Mouse (Mus musculus): ENCODE results near the gene Tmem50b. TPM values are rescaled to one million over a fixed set of nuclear protein-coding genes. Genes with fewer than 3 reads are reported as not detected.

Gene Tmem50b
- polyA plus RNA-seq, 1 experiment from 2014 or later = 31.5 TPM

DNA sequence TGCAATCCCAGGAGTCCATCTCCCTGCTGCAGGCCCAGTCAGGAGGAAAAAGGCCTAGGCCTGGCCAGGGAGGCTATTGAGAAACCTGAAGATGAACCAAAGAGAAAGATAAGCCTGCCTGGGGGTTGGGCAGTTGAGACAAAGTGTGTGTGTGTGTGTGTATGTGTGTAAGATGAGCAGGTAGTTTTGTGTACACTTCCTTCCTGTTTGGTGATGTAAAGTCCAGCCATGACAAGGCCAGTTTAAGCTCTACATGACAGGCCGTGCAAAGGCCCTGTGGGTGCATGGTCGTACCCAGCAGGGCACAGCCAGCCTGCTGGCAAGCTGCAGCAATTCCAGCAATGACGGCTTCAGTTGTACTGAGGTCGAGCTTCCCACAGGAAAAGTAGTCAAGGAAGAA, 32.1 kb upstream of the Tmem50b start:
- H3K27me3 ChIP-seq = no peaks in the 10 kb centered on the region
- no peak for ATAC-seq (ENCODE audit: low FRiP score, low read depth)
- no peak overlapping the region for H3K27ac ChIP-seq
- no peak overlapping the region for H3K9ac ChIP-seq
- no peak overlapping the region for H3K4me3 ChIP-seq
- H3K4me1 ChIP-seq = no peaks in the 10 kb centered on the region
- 84% methylated on average over 4 of the region's 4 CpGs for WGBS
- no peak overlapping the region for H3K4me2 ChIP-seq (replicated peaks)
- H3K36me3 ChIP-seq = peaks cover 95% of the 10 kb centered on the region
- no peaks in the 10 kb centered on the region for H3K9me3 ChIP-seq

DNA sequence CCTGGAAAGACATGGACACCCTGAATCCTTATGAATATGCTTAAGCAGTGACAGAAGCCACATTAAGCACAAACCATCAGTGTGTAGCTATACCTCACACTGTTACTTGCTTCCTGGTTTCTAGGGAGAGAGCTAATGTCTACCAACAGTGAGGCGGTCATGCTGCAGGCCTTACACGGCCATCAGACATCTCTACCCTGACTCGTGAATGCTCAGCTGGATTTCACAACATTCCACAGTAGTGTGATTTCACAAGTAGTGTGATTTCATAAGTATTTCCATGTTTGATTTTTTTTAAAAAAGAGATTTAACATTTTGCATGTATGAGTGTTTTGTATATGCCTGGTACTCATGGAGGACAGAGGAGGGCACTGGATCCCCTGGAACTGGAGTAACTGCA, 31.1 kb upstream of the Tmem50b start:
- no peak for ATAC-seq (ENCODE audit: low FRiP score, low read depth)
- no peaks in the 10 kb centered on the region for H3K9me3 ChIP-seq
- peaks cover 95% of the 10 kb centered on the region for H3K36me3 ChIP-seq
- H3K4me2 ChIP-seq (replicated peaks) = no peak overlapping the region
- H3K4me3 ChIP-seq = no peak overlapping the region
- no peaks in the 10 kb centered on the region for H3K4me1 ChIP-seq
- H3K9ac ChIP-seq = no peak overlapping the region
- no peaks in the 10 kb centered on the region for H3K27me3 ChIP-seq
- H3K27ac ChIP-seq = no peak overlapping the region
- 91% methylated on average over 3 of the region's 3 CpGs for WGBS

DNA sequence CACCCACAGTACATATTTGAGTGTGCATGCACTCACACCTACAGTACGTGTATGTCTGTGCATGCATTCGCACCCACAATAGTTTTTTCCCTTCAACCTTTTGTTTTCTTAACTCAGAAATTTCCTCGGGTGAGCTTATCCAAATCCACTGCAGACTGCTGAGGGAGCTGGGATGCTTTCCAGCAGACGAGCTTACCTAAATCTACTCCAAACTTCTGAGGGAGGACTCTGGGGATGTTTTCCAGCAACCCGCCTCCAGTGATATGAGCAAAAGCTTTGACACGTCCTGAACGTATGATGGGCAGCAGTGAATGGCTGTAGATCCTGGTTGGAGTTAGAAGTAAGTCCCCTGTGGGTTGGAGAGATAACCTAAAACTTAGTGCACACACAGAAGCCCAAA, 30.2 kb upstream of the Tmem50b start:
- Histone ChIP-seq H3K4me3 (no peak overlapping the region), H3K36me3 (peaks cover 97% of the 10 kb centered on the region), H3K9me3 (no peaks in the 10 kb centered on the region), H3K4me1 (no peaks in the 10 kb centered on the region), H3K4me2 (replicated peaks) (no peak overlapping the region), H3K9ac (no peak overlapping the region), H3K27ac (no peak overlapping the region), H3K27me3 (no peaks in the 10 kb centered on the region)
- ATAC-seq (ENCODE audit: low FRiP score, low read depth) = no peak
- WGBS = 88% methylated on average over 7 of the region's 7 CpGs

DNA sequence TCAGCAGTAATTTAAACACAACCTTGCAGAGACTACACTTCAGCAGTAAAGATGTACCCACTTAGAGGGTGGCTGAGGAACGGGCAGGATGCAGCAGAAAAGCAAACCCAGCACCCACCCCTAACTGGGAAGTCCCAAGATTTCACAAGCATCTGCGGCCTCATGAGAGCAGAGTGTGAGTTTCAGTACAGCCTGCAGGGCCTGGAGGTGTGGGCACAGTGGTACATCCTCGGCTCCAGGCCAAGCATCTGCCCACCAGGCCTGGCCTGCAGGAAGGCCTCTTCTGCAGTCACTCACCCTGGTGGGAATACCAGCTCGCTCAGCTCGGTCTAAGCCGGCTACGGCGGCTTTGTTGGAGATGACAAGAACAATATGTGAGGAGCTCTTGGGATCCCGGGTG, 25.5 kb upstream of the Tmem50b start:
- H3K36me3 ChIP-seq = peaks cover 83% of the 10 kb centered on the region
- 95% methylated on average over 9 of the region's 9 CpGs for WGBS
- H3K4me1 ChIP-seq = peaks cover 3% of the 10 kb centered on the region; the same call in 1 of the 2 replicates
- H3K9me3 ChIP-seq = no peaks in the 10 kb centered on the region
- ATAC-seq (ENCODE audit: low FRiP score, low read depth) = no peak
- H3K4me2 ChIP-seq (replicated peaks) = no peak overlapping the region
- H3K27ac ChIP-seq = no peak overlapping the region
- no peak overlapping the region for H3K4me3 ChIP-seq
- H3K9ac ChIP-seq = no peak overlapping the region
- H3K27me3 ChIP-seq = no peaks in the 10 kb centered on the region

DNA sequence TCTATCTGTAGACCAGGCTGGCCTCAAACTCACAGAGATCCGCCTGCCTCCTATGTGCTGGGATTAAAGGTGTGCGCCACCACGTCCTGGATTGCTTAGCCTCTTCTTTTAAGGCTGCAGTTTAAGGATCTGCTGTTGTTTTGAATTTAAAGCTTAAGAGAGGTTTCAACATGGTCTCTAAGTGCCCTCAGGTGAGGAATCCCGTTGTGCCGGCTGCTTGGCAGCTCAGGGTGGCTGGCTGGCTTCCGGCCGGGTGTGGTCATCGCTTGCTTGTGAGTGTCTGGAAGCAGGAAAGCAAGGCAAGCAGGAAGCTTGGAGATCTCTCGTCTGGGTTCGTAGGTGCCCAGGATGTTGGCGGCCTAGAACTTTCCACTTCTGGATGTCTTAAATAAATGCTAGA, 23.4 kb upstream of the Tmem50b start:
- Histone ChIP-seq H3K9ac (no peak overlapping the region), H3K4me3 (no peak overlapping the region), H3K27me3 (no peaks in the 10 kb centered on the region), H3K36me3 (peaks cover 62% of the 10 kb centered on the region), H3K27ac (no peak overlapping the region), H3K9me3 (no peaks in the 10 kb centered on the region), H3K4me2 (replicated peaks) (no peak overlapping the region), H3K4me1 (peaks cover 5% of the 10 kb centered on the region; the same call in 1 of the 2 replicates)
- no peak for ATAC-seq (ENCODE audit: low FRiP score, low read depth)
- WGBS = 89% methylated on average over 11 of the region's 11 CpGs

DNA sequence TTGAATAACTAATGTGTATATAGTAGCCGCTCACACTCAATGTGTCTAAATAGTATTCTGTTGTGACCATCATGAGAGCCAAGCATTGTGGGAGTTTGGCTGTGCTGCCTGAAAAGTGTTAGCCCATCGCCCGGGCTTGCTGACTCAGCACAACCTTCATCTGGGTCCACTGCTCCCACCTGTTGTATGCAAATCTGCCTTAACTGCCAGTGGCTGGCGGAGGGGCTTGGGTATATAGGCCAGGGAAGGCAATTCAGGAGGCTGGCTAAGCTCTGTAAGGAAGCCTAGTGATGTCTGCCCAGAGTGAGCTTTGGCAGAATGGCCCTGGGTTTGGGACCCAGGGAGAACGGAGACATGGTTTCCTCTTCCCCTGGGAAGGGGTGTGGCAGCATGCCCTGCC, 22.6 kb upstream of the Tmem50b start:
- Histone ChIP-seq H3K4me3 (no peak overlapping the region), H3K4me1 (peaks cover 5% of the 10 kb centered on the region; the same call in 1 of the 2 replicates), H3K27ac (no peak overlapping the region), H3K4me2 (replicated peaks) (no peak overlapping the region), H3K9me3 (no peaks in the 10 kb centered on the region), H3K9ac (no peak overlapping the region), H3K27me3 (no peaks in the 10 kb centered on the region), H3K36me3 (peaks cover 54% of the 10 kb centered on the region)
- 92% methylated on average over 5 of the region's 5 CpGs for WGBS
- ATAC-seq (ENCODE audit: low FRiP score, low read depth) = no peak

DNA sequence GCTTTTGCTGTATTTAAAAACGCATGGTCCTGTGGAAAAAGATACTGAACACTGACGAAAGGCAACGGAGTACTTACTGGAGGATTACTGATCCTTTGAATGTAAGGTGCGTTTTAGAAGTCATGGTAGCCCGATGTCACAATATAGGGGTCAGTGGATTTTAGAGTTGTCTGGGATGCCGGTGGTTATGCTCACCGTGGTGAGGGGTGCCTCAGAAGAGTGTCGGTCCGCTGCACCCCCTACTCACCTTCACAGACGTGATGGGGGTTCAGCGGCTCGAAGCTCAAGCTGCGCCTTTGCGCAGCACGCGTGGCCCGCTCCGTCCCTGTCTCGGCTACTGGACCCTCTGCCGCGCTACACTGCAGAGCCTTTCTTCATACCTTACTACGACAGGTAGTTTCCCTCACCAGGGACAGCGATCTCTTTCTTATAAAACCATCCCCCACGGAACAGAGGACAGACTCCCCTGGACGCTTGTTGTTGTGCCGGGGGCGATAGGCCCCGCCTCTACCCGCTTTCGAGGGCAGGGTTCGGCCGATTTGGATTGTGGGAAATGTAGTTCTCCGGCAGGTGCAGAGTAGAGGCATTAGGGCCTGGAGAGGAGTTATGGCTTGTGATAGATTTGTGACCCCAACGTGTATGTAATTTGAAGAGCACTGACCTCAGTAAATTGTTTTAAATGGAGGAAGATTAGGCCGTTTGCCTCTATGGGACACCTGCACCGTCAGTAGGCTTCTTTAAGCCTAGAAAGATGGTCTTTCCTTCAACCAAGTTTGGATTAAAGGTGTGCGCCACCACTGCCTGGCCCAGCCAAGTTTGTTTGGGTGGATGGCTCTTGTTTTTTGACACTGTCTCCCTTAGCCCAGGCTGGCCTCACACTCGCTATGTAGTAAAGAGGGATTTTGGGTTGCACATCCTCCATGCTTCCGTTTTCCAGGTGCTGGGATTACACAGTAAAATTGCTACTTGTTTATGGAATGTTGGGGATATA, 21.2 kb upstream of the Tmem50b start, which contains the start of gene Dnajc28:
Dnajc28 (minus strand) TSS at position 516 of the 991 bp plus-strand sequence.
- WGBS = 11% methylated on average over 39 of the region's 39 CpGs
- H3K4me2 ChIP-seq (replicated peaks) = peak within 1 kb of the TSS; percentile 78
- peaks cover 42% of the 10 kb centered on the region for H3K36me3 ChIP-seq
- peak; percentile 88 for ATAC-seq (ENCODE audit: low FRiP score, low read depth)
- H3K4me1 ChIP-seq = peaks cover 5% of the 10 kb centered on the region; the same call in 1 of the 2 replicates
- H3K27me3 ChIP-seq = no peaks in the 10 kb centered on the region
- peak within 1 kb of the TSS; percentile 71 for H3K4me3 ChIP-seq
- H3K9me3 ChIP-seq = no peaks in the 10 kb centered on the region
- H3K9ac ChIP-seq = peak within 1 kb of the TSS; percentile 72
- no peak within 1 kb of the TSS for H3K27ac ChIP-seq

DNA sequence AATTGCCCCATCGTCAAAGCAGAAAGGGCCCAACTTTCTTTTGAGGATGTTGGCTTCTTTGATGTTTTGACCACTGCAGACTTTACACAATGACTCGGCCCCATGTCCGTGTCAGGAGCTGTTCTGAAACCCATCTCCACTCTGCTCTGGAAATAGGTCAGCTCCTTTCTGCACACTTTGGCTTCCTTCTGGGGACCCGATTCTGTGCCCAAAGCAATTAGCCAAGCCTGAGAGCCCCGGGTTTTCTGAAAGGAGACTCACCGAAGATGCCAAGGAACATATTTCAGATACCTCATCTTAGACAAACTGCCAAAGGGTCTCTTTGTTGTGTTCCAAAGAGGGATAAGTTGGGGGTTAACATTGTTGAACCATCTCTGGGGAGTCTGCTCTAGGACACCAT, 17.0 kb upstream of the Tmem50b start:
- H3K4me1 ChIP-seq = peaks cover 5% of the 10 kb centered on the region; the same call in 1 of the 2 replicates
- H3K27me3 ChIP-seq = no peaks in the 10 kb centered on the region
- no peak overlapping the region for H3K27ac ChIP-seq
- H3K4me2 ChIP-seq (replicated peaks) = no peak overlapping the region
- 81% methylated on average over 6 of the region's 6 CpGs for WGBS
- no peaks in the 10 kb centered on the region for H3K36me3 ChIP-seq
- no peak overlapping the region for H3K9ac ChIP-seq
- ATAC-seq (ENCODE audit: low FRiP score, low read depth) = no peak
- no peak overlapping the region for H3K4me3 ChIP-seq
- no peaks in the 10 kb centered on the region for H3K9me3 ChIP-seq

DNA sequence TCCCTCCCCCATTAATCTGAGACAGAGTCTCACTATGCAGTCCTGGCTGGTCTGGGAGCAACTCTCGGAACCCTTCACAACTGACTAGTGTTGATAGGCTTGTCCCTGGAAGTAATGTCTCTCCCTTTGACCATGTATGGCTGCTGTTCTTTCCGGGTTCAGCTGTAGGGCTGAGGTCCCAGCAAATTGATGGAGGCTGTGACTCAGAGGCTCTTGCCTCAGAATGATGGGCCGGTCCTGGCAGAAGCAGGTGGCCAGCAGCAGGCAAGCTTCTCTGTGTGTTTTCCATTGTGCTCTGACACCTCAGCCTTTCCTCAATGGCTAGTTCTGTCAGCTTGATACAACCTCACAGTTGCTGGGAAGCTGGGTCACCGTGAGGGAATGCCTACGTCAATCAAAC, 14.9 kb upstream of the Tmem50b start:
- Histone ChIP-seq H3K9ac (no peak overlapping the region), H3K4me2 (replicated peaks) (no peak overlapping the region), H3K4me3 (no peak overlapping the region), H3K36me3 (no peaks in the 10 kb centered on the region), H3K9me3 (no peaks in the 10 kb centered on the region), H3K27me3 (no peaks in the 10 kb centered on the region), H3K27ac (no peak overlapping the region), H3K4me1 (no peaks in the 10 kb centered on the region)
- no peak for ATAC-seq (ENCODE audit: low FRiP score, low read depth)
- WGBS = 68% methylated on average over 5 of the region's 5 CpGs

DNA sequence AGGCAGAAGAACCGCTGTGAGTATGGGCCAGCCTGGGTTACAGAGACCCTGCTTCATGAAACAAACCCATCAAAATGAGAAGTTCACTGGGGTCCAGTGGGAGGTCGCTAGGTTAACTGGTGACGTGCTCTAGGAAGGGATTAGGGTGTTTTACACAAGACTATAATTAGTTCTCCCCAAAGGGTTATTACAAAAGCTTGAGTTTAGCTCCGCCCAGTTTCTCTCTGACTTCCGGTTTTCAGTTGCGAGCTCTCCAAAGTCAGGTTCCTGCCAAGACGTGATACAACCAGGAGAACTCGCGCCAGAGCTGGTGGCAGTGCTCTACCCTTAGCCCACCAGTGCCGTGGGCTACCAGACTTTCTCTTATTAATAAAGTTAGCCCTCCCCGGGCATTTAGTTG, 13.6 kb upstream of the Tmem50b start:
- ATAC-seq (ENCODE audit: low FRiP score, low read depth) = no peak
- no peak overlapping the region for H3K9ac ChIP-seq
- H3K4me1 ChIP-seq = no peaks in the 10 kb centered on the region
- no peak overlapping the region for H3K27ac ChIP-seq
- no peak overlapping the region for H3K4me2 ChIP-seq (replicated peaks)
- no peak overlapping the region for H3K4me3 ChIP-seq
- 68% methylated on average over 11 of the region's 11 CpGs for WGBS
- H3K9me3 ChIP-seq = no peaks in the 10 kb centered on the region
- no peaks in the 10 kb centered on the region for H3K27me3 ChIP-seq
- H3K36me3 ChIP-seq = no peaks in the 10 kb centered on the region

DNA sequence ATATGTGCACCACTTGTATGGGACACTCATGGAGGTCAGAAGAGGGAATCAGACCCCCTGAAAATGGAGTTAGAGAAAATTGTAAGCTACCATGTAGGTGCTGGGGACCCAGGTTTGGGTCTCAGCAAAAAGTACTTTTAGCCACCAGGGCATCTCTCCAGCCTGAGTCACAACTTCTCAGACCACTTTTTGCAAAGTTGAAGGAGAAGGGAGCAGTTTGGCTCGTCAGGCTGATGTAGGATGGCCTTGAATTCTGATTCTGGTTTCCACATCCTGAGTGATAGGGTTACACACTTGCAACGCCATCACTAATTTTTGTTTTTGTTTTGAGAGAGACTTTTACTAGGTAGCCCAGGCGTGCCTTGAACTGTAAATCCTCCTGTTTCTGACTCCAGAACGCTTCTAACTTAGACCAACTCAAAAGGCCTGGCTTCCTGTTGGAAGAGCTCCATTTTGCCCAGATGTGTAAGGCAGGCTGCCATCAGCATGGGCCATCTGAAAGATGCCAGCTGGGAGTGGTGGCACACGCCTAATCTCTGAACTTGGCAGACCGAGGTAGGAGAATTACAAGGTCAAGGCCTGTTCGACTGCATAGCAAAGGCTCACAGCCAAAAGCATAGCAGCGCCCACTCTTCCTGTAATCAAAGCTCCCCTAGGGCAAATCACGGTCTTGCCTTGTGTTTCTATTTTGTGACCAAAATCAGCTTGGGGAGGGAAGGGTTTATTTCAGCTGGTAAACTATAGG, 12.1 kb upstream of the Tmem50b start:
- H3K4me3 ChIP-seq = no peak overlapping the region
- no peaks in the 10 kb centered on the region for H3K4me1 ChIP-seq
- H3K36me3 ChIP-seq = no peaks in the 10 kb centered on the region
- no peaks in the 10 kb centered on the region for H3K27me3 ChIP-seq
- H3K27ac ChIP-seq = no peak overlapping the region
- no peaks in the 10 kb centered on the region for H3K9me3 ChIP-seq
- WGBS = 74% methylated on average over 9 of the region's 9 CpGs
- no peak for ATAC-seq (ENCODE audit: low FRiP score, low read depth)
- H3K4me2 ChIP-seq (replicated peaks) = no peak overlapping the region
- H3K9ac ChIP-seq = no peak overlapping the region

DNA sequence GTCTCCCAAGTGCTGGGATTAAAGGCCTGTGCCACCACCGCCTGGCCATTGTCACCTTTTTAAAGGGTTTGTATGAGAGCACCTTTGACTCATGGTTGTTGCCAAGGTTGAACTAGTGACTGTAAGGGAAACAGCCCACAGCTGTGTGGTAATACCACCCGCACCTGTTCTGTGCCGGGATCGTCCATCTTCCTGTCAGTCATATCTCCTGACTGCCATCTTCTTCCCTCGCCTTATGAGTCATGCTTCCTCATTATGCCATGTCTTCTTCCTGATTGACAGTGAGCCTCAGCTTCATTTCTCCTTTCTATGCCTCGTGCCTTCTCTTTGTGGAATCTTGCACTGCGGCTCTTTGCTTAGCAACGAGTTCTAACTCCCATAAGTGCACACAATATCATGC, 9.4 kb upstream of the Tmem50b start:
- Histone ChIP-seq H3K4me1 (no peaks in the 10 kb centered on the region), H3K27me3 (no peaks in the 10 kb centered on the region), H3K27ac (no peak overlapping the region), H3K4me3 (no peak overlapping the region), H3K4me2 (replicated peaks) (no peak overlapping the region), H3K36me3 (no peaks in the 10 kb centered on the region), H3K9ac (no peak overlapping the region), H3K9me3 (no peaks in the 10 kb centered on the region)
- ATAC-seq (ENCODE audit: low FRiP score, low read depth) = no peak
- 89% methylated on average over 8 of the region's 8 CpGs for WGBS

All from limb, embryonic 13.5 days (tissue).